Mouse (Mus musculus): ENCODE measurements around the gene Zfp575. TPM values are rescaled to one million over a fixed set of nuclear protein-coding genes. Genes with fewer than 3 reads are reported as not detected.

The Zfp575 gene
- polyA plus RNA-seq, 1 experiment from 2014 or later: 2.1 TPM

DNA sequence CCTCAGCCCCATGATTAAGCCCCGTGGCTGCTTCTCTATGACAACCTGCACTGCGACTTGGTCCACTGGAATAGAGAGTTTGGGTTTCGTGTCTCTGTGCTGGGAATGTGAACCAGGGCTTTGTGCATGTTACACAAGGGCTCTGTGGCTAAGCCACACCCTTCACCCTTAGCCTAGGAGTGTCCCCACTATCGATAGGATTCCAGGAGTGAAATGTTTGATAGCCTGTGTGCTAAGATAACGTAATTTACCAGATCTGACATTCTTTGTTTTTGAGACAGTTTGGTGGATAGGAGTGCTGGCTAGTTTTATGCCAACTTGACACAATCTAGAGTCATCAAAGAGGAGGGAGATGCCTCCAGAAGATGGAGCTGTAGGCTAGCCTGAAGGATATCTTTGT, 4.3 kb upstream of the Zfp575 start:
- peaks cover 9% of the 10 kb centered on the region; the same call in 1 of the 2 replicates for H3K4me1 ChIP-seq (replicated peaks; ENCODE audit: control insufficient read depth, insufficient read depth, low read length)
- no peaks in the 10 kb centered on the region for H3K36me3 ChIP-seq (ENCODE audit: control insufficient read depth, insufficient read depth)
- H3K27me3 ChIP-seq (replicated peaks; ENCODE audit: control insufficient read depth, insufficient read depth, low read length): no peaks in the 10 kb centered on the region
- H3K9me3 ChIP-seq (ENCODE audit: control insufficient read depth): no peaks in the 10 kb centered on the region
- no peak overlapping the region for H3K4me2 ChIP-seq (replicated peaks; ENCODE audit: low read depth)
- no peak overlapping the region for H3K27ac ChIP-seq (ENCODE audit: low read depth, low read length)
- H3K9ac ChIP-seq (ENCODE audit: low read depth, low read length): no peak overlapping the region
- peak; percentile 40 for TF ChIP-seq CTCF (IDR thresholded peaks at IDR 0.05; ENCODE audit: low read depth)
- WGBS: 35% methylated on average over 5 of the region's 5 CpGs
- ATAC-seq: no peak
- no peak overlapping the region for H3K4me3 ChIP-seq (ENCODE audit: low read depth, low read length)

DNA sequence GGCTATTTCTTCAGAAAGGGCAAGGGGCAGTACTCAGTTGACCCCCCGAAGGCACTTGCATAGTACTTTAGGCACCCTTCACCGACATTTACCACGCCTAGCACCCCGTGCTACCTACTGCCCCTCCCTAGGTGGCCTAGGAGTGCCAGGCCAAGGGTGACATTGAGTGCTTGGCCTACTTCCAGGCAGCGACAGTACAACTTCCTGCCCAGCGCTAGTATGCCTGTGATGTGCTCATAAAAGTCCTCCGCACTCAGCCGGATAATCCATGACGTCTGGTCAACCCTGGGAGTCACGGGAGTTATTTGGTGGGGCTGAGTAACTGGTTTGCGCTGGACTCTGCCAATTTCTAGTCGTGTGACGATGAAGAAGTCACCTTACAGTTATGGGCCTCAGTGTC, 895 bp upstream of the Zfp575 start:
- H3K27me3 ChIP-seq (replicated peaks; ENCODE audit: control insufficient read depth, insufficient read depth, low read length): peaks cover 15% of the 10 kb centered on the region; the same call in 1 of the 2 replicates
- no peak overlapping the region for H3K4me3 ChIP-seq (ENCODE audit: low read depth, low read length)
- TF ChIP-seq CTCF (IDR thresholded peaks at IDR 0.05; ENCODE audit: low read depth): no peak
- H3K4me1 ChIP-seq (replicated peaks; ENCODE audit: control insufficient read depth, insufficient read depth, low read length): peaks cover 5% of the 10 kb centered on the region; the same call in 1 of the 2 replicates
- peak overlapping the region; percentile 3; the same call in 1 of the 2 replicates for H3K27ac ChIP-seq (ENCODE audit: low read depth, low read length)
- H3K9me3 ChIP-seq (ENCODE audit: control insufficient read depth): no peaks in the 10 kb centered on the region
- peak; percentile 83 for ATAC-seq
- no peak overlapping the region for H3K9ac ChIP-seq (ENCODE audit: low read depth, low read length)
- no peak overlapping the region for H3K4me2 ChIP-seq (replicated peaks; ENCODE audit: low read depth)
- H3K36me3 ChIP-seq (ENCODE audit: control insufficient read depth, insufficient read depth): no peaks in the 10 kb centered on the region
- WGBS: 39% methylated on average over 13 of the region's 13 CpGs

DNA sequence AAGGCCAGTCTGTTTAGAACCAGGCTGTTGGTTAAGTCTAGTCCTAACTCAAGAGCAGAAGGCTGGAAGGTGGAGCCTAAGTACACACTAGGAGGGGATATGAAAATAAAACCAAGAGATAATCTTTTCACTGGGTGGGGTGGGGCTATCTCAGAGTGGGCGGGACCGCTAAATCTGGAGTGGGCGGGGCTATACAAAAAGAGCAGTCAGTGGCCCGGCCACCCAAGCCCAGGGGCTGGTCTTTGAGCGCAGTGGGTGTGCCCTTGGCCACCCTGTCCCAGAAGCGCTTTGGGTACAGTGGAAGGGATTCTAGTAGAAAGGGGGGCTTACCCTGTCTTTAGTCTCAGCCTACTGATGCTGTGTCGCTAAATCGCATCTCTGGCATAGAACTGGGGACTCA, 613 bp downstream of the Zfp575 start:
- H3K9ac ChIP-seq (ENCODE audit: low read depth, low read length): peak overlapping the region; percentile 12
- peaks cover 15% of the 10 kb centered on the region; the same call in 1 of the 2 replicates for H3K27me3 ChIP-seq (replicated peaks; ENCODE audit: control insufficient read depth, insufficient read depth, low read length)
- no peaks in the 10 kb centered on the region for H3K36me3 ChIP-seq (ENCODE audit: control insufficient read depth, insufficient read depth)
- peak overlapping the region; percentile 59 for H3K4me2 ChIP-seq (replicated peaks; ENCODE audit: low read depth)
- TF ChIP-seq CTCF (IDR thresholded peaks at IDR 0.05; ENCODE audit: low read depth): no peak
- H3K27ac ChIP-seq (ENCODE audit: low read depth, low read length): no peak overlapping the region
- ATAC-seq: peak; percentile 53
- WGBS: 9% methylated on average over 8 of the region's 8 CpGs
- peaks cover 5% of the 10 kb centered on the region; the same call in 1 of the 2 replicates for H3K4me1 ChIP-seq (replicated peaks; ENCODE audit: control insufficient read depth, insufficient read depth, low read length)
- peak overlapping the region; percentile 38 for H3K4me3 ChIP-seq (ENCODE audit: low read depth, low read length)
- H3K9me3 ChIP-seq (ENCODE audit: control insufficient read depth): no peaks in the 10 kb centered on the region

DNA sequence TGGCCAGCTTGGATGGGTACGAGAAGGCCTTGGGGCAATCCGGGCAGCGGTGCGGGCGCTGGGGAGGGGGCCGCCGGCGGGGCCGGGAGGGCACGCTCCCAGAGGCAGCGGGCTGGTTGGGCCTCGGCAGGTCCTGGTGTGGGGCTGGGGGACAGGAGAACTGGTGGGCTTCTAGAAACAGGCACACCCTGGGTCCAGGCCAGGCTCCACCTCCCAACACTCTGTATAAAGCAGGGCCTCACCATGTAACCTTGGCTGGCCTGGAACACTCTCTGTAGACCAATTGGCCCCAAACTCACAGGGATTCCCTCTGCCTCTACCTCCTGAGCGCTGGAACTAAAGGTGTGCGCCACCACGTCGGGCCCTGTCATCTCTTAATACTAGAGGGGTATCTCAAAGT, 1.4 kb downstream of the Zfp575 start:
- H3K27me3 ChIP-seq (replicated peaks; ENCODE audit: control insufficient read depth, insufficient read depth, low read length): peaks cover 15% of the 10 kb centered on the region; the same call in 1 of the 2 replicates
- H3K36me3 ChIP-seq (ENCODE audit: control insufficient read depth, insufficient read depth): no peaks in the 10 kb centered on the region
- no peak overlapping the region for H3K9ac ChIP-seq (ENCODE audit: low read depth, low read length)
- TF ChIP-seq CTCF (IDR thresholded peaks at IDR 0.05; ENCODE audit: low read depth): no peak
- no peak overlapping the region for H3K27ac ChIP-seq (ENCODE audit: low read depth, low read length)
- H3K4me2 ChIP-seq (replicated peaks; ENCODE audit: low read depth): no peak overlapping the region
- ATAC-seq: no peak
- H3K4me1 ChIP-seq (replicated peaks; ENCODE audit: control insufficient read depth, insufficient read depth, low read length): peaks cover 5% of the 10 kb centered on the region; the same call in 1 of the 2 replicates
- H3K9me3 ChIP-seq (ENCODE audit: control insufficient read depth): no peaks in the 10 kb centered on the region
- 54% methylated on average over 13 of the region's 16 CpGs for WGBS
- H3K4me3 ChIP-seq (ENCODE audit: low read depth, low read length): no peak overlapping the region

DNA sequence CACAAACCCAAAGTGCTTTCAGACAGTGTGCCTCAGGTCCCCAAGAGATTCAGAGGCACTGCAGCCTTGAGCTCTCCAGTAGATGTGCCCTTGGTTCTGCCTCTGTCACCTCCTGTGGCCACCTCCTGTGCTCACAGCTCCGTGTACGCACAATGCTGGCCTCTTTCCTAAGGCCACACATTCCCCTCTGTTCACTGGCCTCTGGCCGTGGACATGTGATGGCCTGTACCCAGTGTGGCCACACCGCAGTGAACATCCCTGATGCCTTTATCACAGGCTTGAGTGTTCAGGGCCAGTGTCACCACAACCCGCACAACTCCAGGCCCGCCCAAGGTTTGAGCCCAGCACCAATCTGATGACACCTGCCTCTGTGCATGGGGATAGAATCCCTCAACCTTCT, 2.6 kb downstream of the Zfp575 start:
- no peak for TF ChIP-seq CTCF (IDR thresholded peaks at IDR 0.05; ENCODE audit: low read depth)

DNA sequence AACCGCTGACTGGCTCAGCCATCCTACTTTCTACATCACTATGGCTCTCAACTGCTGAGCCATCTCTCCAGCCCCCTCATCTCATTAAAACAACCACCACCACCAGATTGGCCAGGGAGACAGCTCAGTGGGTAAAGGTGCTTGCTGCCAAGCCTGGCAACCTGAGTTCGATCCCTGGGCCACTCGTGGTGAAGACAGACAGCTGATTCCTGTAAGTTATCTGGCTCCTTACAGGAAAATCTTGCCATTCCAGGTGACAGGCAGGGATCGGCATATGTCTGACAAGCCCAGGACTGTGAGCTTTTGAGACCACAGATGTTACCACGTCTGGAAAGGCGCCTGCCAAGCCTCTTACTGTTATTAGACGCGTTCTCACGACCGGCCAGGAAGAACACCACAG, 9.6 kb downstream of the Zfp575 start:
- Histone ChIP-seq H3K9me3 (ENCODE audit: control insufficient read depth) (no peaks in the 10 kb centered on the region), H3K9ac (ENCODE audit: low read depth, low read length) (no peak overlapping the region), H3K36me3 (ENCODE audit: control insufficient read depth, insufficient read depth) (0 out of 2 replicates have a peak, but pooled peaks cover 5% of the 10 kb centered on the region), H3K4me3 (ENCODE audit: low read depth, low read length) (no peak overlapping the region), H3K4me2 (replicated peaks; ENCODE audit: low read depth) (no peak overlapping the region), H3K27me3 (replicated peaks; ENCODE audit: control insufficient read depth, insufficient read depth, low read length) (no peaks in the 10 kb centered on the region), H3K27ac (ENCODE audit: low read depth, low read length) (no peak overlapping the region), H3K4me1 (replicated peaks; ENCODE audit: control insufficient read depth, insufficient read depth, low read length) (no peaks in the 10 kb centered on the region)
- 92% methylated on average over 10 of the region's 10 CpGs for WGBS
- no peak for TF ChIP-seq CTCF (IDR thresholded peaks at IDR 0.05; ENCODE audit: low read depth)
- ATAC-seq: no peak

More for the DNA sequence above, 2.6 kb downstream of the Zfp575 start:
- Histone ChIP-seq H3K9me3 (ENCODE audit: control insufficient read depth) (no peaks in the 10 kb centered on the region), H3K9ac (ENCODE audit: low read depth, low read length) (no peak overlapping the region), H3K36me3 (ENCODE audit: control insufficient read depth, insufficient read depth) (no peaks in the 10 kb centered on the region), H3K27me3 (replicated peaks; ENCODE audit: control insufficient read depth, insufficient read depth, low read length) (peaks cover 15% of the 10 kb centered on the region; the same call in 1 of the 2 replicates), H3K4me1 (replicated peaks; ENCODE audit: control insufficient read depth, insufficient read depth, low read length) (peaks cover 5% of the 10 kb centered on the region; the same call in 1 of the 2 replicates), H3K27ac (ENCODE audit: low read depth, low read length) (no peak overlapping the region), H3K4me2 (replicated peaks; ENCODE audit: low read depth) (no peak overlapping the region), H3K4me3 (ENCODE audit: low read depth, low read length) (no peak overlapping the region)
- ATAC-seq: no peak
- 92% methylated on average over 6 of the region's 6 CpGs for WGBS

Measured in intestine, postnatal 0 days (tissue).